Mouse (Mus musculus): ENCODE data around the gene Ugt8a.
A peak's percentile ranks its signal among the peaks of the same experiment; 100 is the strongest.

The Ugt8a gene

GRCm38 (mm10) chr3:125861601-125862000 is 76.8 kb downstream of the Ugt8a start:
- DNase-seq (ENCODE audit: low read depth): no peak

GRCm38 (mm10) chr3:125849163-125849872 is 89.1 kb downstream of the Ugt8a start:
- peak; percentile 82 for DNase-seq (ENCODE audit: low read depth)

DNA sequence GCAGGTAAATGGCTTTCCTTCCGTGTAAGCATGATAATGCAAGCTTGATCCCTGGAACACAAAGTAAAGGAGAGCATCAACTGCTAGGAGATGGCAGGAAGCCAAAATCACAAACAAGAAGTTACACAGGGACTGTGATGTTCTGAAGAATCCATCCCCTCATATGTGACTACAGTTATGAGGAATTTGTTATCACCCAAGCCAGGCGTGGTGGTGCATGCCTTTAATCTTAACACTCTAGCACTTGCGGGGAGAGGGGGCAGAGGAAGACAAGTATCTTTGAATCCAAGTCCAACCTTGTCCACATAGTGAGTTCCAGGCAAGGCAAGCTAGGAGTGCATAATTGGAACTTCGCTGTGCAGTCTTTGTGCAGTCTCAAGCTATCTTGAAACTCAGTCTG is 110.4 kb downstream of the Ugt8a start:
- DNase-seq (ENCODE audit: low read depth): no peak

- DNase-seq (ENCODE audit: low read depth): no peak
Measured at GRCm38 (mm10) chr3:125827256-125827655, 111.2 kb downstream of the Ugt8a start.

DNA sequence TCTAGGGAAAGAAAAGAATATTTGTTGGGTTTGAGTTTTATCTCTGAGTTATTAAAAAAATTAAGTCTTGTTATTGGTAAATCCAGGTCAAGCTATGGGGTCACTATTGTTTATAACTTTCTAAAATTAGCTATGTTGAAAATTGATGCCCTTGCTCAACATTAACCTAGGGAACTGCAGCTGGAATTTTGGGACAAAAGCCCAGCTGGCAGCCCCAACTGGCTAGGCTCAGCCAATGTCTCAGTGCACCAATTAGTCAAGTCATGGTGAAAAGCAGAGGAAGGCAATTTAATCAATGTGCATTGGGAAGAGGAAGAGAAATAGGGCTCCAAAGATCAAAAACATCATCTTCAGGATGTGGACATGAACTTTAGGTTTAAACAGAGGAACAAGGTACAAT is 118.7 kb downstream of the Ugt8a start:
- peak; percentile 5 for DNase-seq (ENCODE audit: low read depth)
